Mouse (Mus musculus): Measurements from ENCODE around the gene Pdzk1. TPM values are rescaled to one million over a fixed set of nuclear protein-coding genes. Genes with fewer than 3 reads are reported as not detected.

Gene Pdzk1
- polyA plus RNA-seq, 1 experiment from 2014 or later, result not detected

DNA sequence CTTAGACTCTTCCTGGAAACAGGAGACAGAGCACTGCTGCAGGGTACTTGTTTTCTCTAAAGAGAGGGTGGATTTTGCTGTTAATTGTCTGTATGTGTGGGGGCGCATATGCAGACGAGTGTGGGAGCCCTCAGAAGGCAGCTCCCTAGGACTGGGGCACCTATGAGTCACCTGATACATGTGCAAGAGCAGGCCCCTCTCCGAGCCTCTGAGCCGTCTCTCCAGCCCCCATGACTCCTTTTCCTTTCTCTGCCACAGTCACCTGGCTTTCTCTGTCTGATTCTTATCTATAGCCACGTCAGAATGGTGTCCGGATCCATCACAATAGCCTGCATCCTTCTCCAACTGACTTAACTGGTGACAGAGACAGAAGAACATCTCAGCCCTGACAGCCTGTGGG, 52.5 kb downstream of the Pdzk1 start:
- Histone ChIP-seq H3K9ac (replicated peaks; ENCODE audit: low read depth, low read length) (no peak overlapping the region), H3K36me3 (ENCODE audit: control insufficient read depth, insufficient read depth, low read length) (peaks cover 16% of the 10 kb centered on the region), H3K4me2 (replicated peaks; ENCODE audit: low read depth, low read length) (no peak overlapping the region), H3K27ac (ENCODE audit: low read length) (no peak overlapping the region), H3K27me3 (ENCODE audit: control insufficient read depth, insufficient read depth, low read length) (no peaks in the 10 kb centered on the region), H3K4me3 (ENCODE audit: low read depth, low read length) (no peak overlapping the region), H3K9me3 (ENCODE audit: control insufficient read depth, low read depth, low read length) (no peaks in the 10 kb centered on the region), H3K4me1 (ENCODE audit: control insufficient read depth, insufficient read depth, low read length) (no peaks in the 10 kb centered on the region)
- 80% methylated on average over 6 of the region's 6 CpGs for WGBS
- ATAC-seq (ENCODE audit: insufficient number of reproducible peaks, insufficient read depth, low FRiP score, low read depth), result no peak

DNA sequence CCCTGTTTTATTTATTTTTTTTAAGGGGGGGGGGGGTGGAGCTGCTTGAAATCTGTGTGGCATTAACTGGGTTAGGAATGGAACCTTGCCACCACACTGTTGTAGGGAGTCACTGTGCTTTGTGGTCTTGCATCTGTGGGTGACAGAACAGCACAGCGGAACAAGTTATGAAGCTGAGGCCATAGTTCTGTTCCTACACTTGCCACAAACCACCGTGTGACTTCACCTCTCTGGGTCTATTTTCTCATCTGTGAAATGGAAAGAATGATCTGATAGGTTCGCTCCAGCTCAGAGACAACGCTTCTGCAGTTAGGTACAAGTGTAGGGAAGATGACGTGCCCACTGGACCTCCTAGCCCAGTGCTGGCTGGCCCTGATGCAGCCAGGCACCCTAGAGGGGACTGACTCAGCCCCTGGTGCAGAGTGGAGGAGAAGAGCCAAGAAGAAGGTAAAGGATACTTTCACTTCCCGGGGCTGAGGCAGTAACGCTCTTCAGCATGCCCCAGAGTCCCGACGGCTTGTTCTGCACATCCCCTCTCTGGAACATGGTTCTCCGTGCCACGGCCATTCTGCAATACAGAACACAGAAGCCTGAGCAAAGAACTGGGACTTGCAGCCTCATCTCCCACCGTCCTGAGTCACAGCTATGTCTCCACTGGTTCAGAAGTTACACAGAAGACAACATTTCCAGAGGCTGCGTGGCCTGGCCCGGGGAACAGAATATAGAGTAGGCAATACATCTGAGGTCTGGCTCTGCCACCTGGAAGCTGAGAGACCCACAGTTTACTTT, 53.2 kb downstream of the Pdzk1 start:
- no peak overlapping the region for H3K27ac ChIP-seq (ENCODE audit: low read length)
- no peaks in the 10 kb centered on the region for H3K9me3 ChIP-seq (ENCODE audit: control insufficient read depth, low read depth, low read length)
- no peak overlapping the region for H3K9ac ChIP-seq (replicated peaks; ENCODE audit: low read depth, low read length)
- WGBS, result 93% methylated on average over 14 of the region's 14 CpGs
- no peaks in the 10 kb centered on the region for H3K27me3 ChIP-seq (ENCODE audit: control insufficient read depth, insufficient read depth, low read length)
- H3K4me1 ChIP-seq (ENCODE audit: control insufficient read depth, insufficient read depth, low read length), result no peaks in the 10 kb centered on the region
- H3K4me3 ChIP-seq (ENCODE audit: low read depth, low read length), result no peak overlapping the region
- H3K36me3 ChIP-seq (ENCODE audit: control insufficient read depth, insufficient read depth, low read length), result peaks cover 21% of the 10 kb centered on the region
- no peak for ATAC-seq (ENCODE audit: insufficient number of reproducible peaks, insufficient read depth, low FRiP score, low read depth)
- no peak overlapping the region for H3K4me2 ChIP-seq (replicated peaks; ENCODE audit: low read depth, low read length)

DNA sequence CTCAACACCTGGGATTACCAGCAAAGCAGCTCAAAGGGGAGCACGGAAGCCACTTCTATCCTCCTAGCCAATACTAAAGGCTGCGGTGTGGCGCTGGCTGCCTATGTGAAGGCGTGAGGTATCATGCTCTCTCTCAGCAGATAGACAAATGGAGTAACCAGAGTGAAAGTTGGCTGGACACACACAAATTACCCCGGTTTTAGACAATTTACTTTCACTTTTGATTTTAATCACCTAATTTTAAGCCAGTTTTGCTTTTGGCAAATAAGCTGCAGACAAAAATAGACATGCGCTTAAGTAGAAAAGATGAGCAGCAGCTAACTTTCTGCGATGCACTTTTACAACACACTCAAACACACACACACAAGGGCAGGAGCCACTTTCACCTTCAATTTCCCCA, 54.6 kb downstream of the Pdzk1 start:
- no peak for ATAC-seq (ENCODE audit: insufficient number of reproducible peaks, insufficient read depth, low FRiP score, low read depth)
- no peaks in the 10 kb centered on the region for H3K27me3 ChIP-seq (ENCODE audit: control insufficient read depth, insufficient read depth, low read length)
- no peak overlapping the region for H3K9ac ChIP-seq (replicated peaks; ENCODE audit: low read depth, low read length)
- H3K27ac ChIP-seq (ENCODE audit: low read length), result no peak overlapping the region
- peaks cover 25% of the 10 kb centered on the region for H3K36me3 ChIP-seq (ENCODE audit: control insufficient read depth, insufficient read depth, low read length)
- WGBS, result 90% methylated on average over 7 of the region's 7 CpGs
- no peaks in the 10 kb centered on the region for H3K9me3 ChIP-seq (ENCODE audit: control insufficient read depth, low read depth, low read length)
- H3K4me3 ChIP-seq (ENCODE audit: low read depth, low read length), result no peak overlapping the region
- H3K4me1 ChIP-seq (ENCODE audit: control insufficient read depth, insufficient read depth, low read length), result no peaks in the 10 kb centered on the region
- no peak overlapping the region for H3K4me2 ChIP-seq (replicated peaks; ENCODE audit: low read depth, low read length)

DNA sequence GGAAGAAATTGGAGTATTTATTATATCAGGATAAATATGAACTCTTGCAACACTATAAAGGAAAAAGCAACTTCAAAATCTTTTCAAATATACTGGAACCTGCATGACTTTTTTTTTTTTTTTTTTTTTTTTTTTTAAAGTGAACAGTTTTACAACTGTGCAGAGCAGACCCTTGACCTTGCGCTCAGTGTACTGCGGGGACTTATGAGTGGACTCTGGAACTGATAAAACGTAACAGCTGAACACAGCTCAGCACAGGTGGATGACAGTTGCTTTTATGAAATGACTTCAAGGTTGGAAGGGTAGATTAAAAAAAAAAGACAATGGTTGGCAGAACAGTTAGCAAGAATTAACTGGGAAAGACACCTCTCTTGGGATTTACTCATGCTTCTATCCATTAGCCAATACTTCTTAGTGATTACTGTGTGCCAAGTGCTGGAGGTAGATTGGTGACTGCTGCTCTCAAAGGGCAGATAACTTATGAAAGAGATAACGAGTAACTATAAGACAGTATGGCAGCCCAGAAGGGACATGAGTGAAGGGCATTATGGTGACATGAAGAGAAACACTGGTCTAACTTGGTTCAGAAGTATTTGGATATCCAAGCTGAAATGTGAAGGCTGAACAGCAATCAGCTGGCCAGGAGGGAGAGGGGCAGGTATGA, 73.4 kb downstream of the Pdzk1 start:
- Histone ChIP-seq H3K4me1 (ENCODE audit: control insufficient read depth, insufficient read depth, low read length) (0 out of 2 replicates have a peak, but pooled peaks cover 4% of the 10 kb centered on the region), H3K9me3 (ENCODE audit: control insufficient read depth, low read depth, low read length) (no peaks in the 10 kb centered on the region), H3K9ac (replicated peaks; ENCODE audit: low read depth, low read length) (no peak overlapping the region), H3K4me2 (replicated peaks; ENCODE audit: low read depth, low read length) (no peak overlapping the region), H3K4me3 (ENCODE audit: low read depth, low read length) (no peak overlapping the region), H3K27me3 (ENCODE audit: control insufficient read depth, insufficient read depth, low read length) (no peaks in the 10 kb centered on the region), H3K27ac (ENCODE audit: low read length) (no peak overlapping the region), H3K36me3 (ENCODE audit: control insufficient read depth, insufficient read depth, low read length) (peaks cover 1% of the 10 kb centered on the region; the same call in 1 of the 2 replicates)
- WGBS, result 88% methylated on average over 4 of the region's 4 CpGs
- no peak for ATAC-seq (ENCODE audit: insufficient number of reproducible peaks, insufficient read depth, low FRiP score, low read depth)

DNA sequence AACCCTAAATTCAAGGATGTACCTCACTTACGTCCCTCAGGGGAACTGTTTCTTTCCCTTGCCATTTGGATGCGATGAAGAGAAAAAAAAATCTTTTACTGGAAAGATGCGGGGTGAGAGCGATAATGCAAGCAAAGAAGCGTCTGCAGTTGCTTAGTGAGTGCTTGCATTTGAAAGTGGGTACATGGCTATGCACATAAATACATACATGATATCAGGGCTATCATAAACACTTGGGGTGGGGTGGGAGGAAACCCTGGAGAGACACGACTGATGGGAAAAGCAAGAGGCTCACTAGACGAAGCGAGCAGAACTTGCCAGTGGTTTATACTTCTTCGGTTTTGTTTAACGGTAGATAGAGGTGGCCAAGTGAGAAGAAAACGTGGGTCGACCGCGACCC, 75.3 kb downstream of the Pdzk1 start, which contains the start of gene Gja5:
Gene Gja5, plus strand, starts transcription at position 301 of the 400 bp plus-strand sequence.
- no peak for ATAC-seq (ENCODE audit: insufficient number of reproducible peaks, insufficient read depth, low FRiP score, low read depth)
- Histone ChIP-seq H3K36me3 (ENCODE audit: control insufficient read depth, insufficient read depth, low read length) (no peaks in the 10 kb centered on the region), H3K4me2 (replicated peaks; ENCODE audit: low read depth, low read length) (peak within 1 kb of the TSS; percentile 76), H3K9ac (replicated peaks; ENCODE audit: low read depth, low read length) (peak within 1 kb of the TSS; percentile 79), H3K27ac (ENCODE audit: low read length) (no peak within 1 kb of the TSS), H3K4me1 (ENCODE audit: control insufficient read depth, insufficient read depth, low read length) (0 out of 2 replicates have a peak, but pooled peaks cover 4% of the 10 kb centered on the region), H3K4me3 (ENCODE audit: low read depth, low read length) (peak within 1 kb of the TSS; percentile 100), H3K27me3 (ENCODE audit: control insufficient read depth, insufficient read depth, low read length) (no peaks in the 10 kb centered on the region), H3K9me3 (ENCODE audit: control insufficient read depth, low read depth, low read length) (no peaks in the 10 kb centered on the region)
- 15% methylated on average over 14 of the region's 14 CpGs for WGBS

DNA sequence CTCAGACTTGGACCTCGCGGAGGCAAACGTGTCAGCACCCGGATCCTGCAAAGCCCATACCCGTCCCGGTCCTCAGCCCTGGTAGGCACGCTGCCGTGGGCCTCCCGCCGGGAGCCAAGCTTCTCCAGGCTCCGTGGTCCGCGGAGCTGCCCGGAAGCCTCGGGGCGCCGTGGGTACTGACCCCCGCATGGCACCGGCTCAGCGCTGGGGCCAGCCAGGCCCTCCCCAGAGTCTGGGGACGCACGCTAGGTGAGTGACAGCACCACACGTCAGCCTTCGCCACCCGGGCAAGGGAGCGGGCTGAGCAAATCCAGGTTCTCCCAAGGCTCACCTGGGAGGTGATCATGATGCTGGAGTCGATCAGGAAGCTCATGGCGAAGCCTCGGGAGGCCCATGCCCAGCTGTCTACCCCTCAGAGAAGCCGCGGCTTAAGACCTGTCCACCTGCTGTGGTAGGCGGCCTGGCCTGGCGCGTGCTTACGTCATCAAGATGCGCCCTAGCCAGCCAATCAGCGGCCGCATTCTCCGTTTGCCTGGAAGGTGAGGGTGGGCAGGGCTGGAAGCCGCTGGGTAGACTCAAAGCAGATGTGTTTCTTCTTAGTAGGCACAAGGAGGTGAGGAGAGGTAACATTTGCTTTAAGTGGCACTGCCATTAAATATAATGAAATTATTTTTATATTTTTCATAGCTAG, 75.9 kb downstream of the Pdzk1 start, which contains the start of gene Gpr89:
Gene Gpr89, minus strand, starts transcription at position 496 of the 691 bp plus-strand sequence.
- Histone ChIP-seq H3K36me3 (ENCODE audit: control insufficient read depth, insufficient read depth, low read length) (no peaks in the 10 kb centered on the region), H3K4me2 (replicated peaks; ENCODE audit: low read depth, low read length) (peak within 1 kb of the TSS; percentile 76), H3K9ac (replicated peaks; ENCODE audit: low read depth, low read length) (peak within 1 kb of the TSS; percentile 79), H3K9me3 (ENCODE audit: control insufficient read depth, low read depth, low read length) (no peaks in the 10 kb centered on the region), H3K4me3 (ENCODE audit: low read depth, low read length) (peak within 1 kb of the TSS; percentile 100), H3K27ac (ENCODE audit: low read length) (no peak within 1 kb of the TSS), H3K4me1 (ENCODE audit: control insufficient read depth, insufficient read depth, low read length) (0 out of 2 replicates have a peak, but pooled peaks cover 4% of the 10 kb centered on the region), H3K27me3 (ENCODE audit: control insufficient read depth, insufficient read depth, low read length) (no peaks in the 10 kb centered on the region)
- WGBS, result under 1% methylated on average over 40 of the region's 40 CpGs
- ATAC-seq (ENCODE audit: insufficient number of reproducible peaks, insufficient read depth, low FRiP score, low read depth), result peak; percentile 97

DNA sequence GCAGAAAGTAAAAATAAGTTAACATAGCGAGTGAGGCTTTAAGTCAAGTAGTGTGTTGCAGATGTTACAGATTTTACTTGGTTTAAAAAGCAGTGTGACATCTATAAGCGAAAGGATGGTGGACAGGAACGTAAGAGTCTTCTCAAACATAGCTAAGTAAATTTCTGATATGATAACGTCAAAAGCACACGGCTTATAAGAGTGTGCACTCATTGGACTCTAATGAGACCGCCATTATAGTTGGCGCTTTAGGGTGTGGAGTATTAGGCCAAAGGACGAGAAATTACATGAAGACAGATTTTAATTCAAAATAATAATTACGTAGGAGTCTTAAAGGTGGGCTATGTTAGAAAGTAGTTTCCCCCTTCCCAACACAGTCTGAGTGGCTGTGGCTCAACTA, 76.5 kb downstream of the Pdzk1 start:
- Histone ChIP-seq H3K4me2 (replicated peaks; ENCODE audit: low read depth, low read length) (peak overlapping the region; percentile 76), H3K27ac (ENCODE audit: low read length) (no peak overlapping the region), H3K4me1 (ENCODE audit: control insufficient read depth, insufficient read depth, low read length) (0 out of 2 replicates have a peak, but pooled peaks cover 4% of the 10 kb centered on the region), H3K9ac (replicated peaks; ENCODE audit: low read depth, low read length) (peak overlapping the region; percentile 79), H3K27me3 (ENCODE audit: control insufficient read depth, insufficient read depth, low read length) (no peaks in the 10 kb centered on the region), H3K9me3 (ENCODE audit: control insufficient read depth, low read depth, low read length) (no peaks in the 10 kb centered on the region), H3K36me3 (ENCODE audit: control insufficient read depth, insufficient read depth, low read length) (no peaks in the 10 kb centered on the region), H3K4me3 (ENCODE audit: low read depth, low read length) (peak overlapping the region; percentile 100)
- 45% methylated on average over 9 of the region's 9 CpGs for WGBS
- ATAC-seq (ENCODE audit: insufficient number of reproducible peaks, insufficient read depth, low FRiP score, low read depth), result no peak

Measured in stomach, embryonic 14.5 days (tissue).